Mouse (Mus musculus): ENCODE data around the gene Ssc5d.

Gene Ssc5d

GRCm38 (mm10) chr7:4948386-4948785 is 22.8 kb downstream of the Ssc5d start:
- DNase-seq (ENCODE audit: low spot score): no peak

- DNase-seq (ENCODE audit: low spot score): no peak
These were observed 25.2 kb downstream of the Ssc5d start for GRCm38 (mm10) chr7:4950561-4951342.

- no peak for DNase-seq (ENCODE audit: low spot score)
These were observed 28.3 kb downstream of the Ssc5d start for GRCm38 (mm10) chr7:4953815-4954445.

GRCm38 (mm10) chr7:4957361-4957760 is 31.8 kb downstream of the Ssc5d start:
- DNase-seq (ENCODE audit: low spot score): no peak

- no peak for DNase-seq (ENCODE audit: low spot score)
These were observed 37.9 kb downstream of the Ssc5d start for GRCm38 (mm10) chr7:4963527-4963926.

GRCm38 (mm10) chr7:4964272-4964671 is 38.7 kb downstream of the Ssc5d start, which contains the start of gene Sbk2:
TSS of gene Sbk2 (minus strand) at chr7:4964406.
- peak; percentile 61 for DNase-seq (ENCODE audit: low spot score)

GRCm38 (mm10) chr7:4964988-4965387 is 39.4 kb downstream of the Ssc5d start:
- DNase-seq (ENCODE audit: low spot score): no peak

GRCm38 (mm10) chr7:4971068-4971467 is 45.5 kb downstream of the Ssc5d start, which contains the start of gene Sbk3:
TSS of gene Sbk3 (minus strand) at chr7:4971168.
- DNase-seq (ENCODE audit: low spot score): no peak

- no peak for DNase-seq (ENCODE audit: low spot score)
These were observed 46.1 kb downstream of the Ssc5d start for GRCm38 (mm10) chr7:4971710-4972109.

- no peak for DNase-seq (ENCODE audit: low spot score)
These were observed 46.9 kb downstream of the Ssc5d start for GRCm38 (mm10) chr7:4972321-4973047.

GRCm38 (mm10) chr7:4975455-4975854 is 49.9 kb downstream of the Ssc5d start:
- no peak for DNase-seq (ENCODE audit: low spot score)

- no peak for DNase-seq (ENCODE audit: low spot score)
These were observed 51.2 kb downstream of the Ssc5d start for GRCm38 (mm10) chr7:4976832-4977231.

- no peak for DNase-seq (ENCODE audit: low spot score)
These were observed 62.7 kb downstream of the Ssc5d start for GRCm38 (mm10) chr7:4988250-4988649.

GRCm38 (mm10) chr7:4993347-4993998 is 67.9 kb downstream of the Ssc5d start:
- DNase-seq (ENCODE audit: low spot score): no peak

GRCm38 (mm10) chr7:4993999-4994788 is 68.6 kb downstream of the Ssc5d start:
- DNase-seq (ENCODE audit: low spot score): no peak

All from left cerebral cortex, adult 11 months (tissue).